Mouse (Mus musculus) liver, postnatal 0 days (tissue): ENCODE results near the gene Fance.

Experiments used
- CTCF ChIP-seq: sonication (generic); IDR thresholded peaks from 2 replicates; pipeline ENCODE4 v1.5.1; 2016; ENCODE audit warnings: antibody characterized with exemption, low read depth
- EP300 ChIP-seq: IDR thresholded peaks from 2 replicates; pipeline ENCODE4 v1.6.1; 2016; ENCODE audit warnings: antibody characterized with exemption, low read depth, mild to moderate bottlenecking

DNA sequence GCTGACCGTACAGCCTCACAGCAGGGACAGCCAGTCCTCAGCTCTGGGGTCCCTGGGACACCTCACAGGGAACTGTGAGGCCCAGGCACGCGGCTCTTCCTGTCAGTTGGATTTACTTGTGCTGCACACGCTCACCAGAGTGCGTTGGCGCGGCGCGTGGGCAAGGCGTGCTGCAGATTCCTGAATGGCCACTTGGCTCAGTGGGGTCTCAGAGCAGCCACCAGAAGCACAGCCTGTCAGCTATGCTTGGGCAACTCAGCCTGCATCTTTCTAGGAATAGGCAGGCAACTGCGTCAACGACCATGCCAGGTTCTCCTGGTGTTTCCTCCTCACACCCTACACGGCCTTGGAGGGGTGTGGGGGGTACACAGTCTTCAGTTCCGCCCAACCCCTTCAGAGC is 36.1 kb upstream of the Fance start:
- TF ChIP-seq CTCF, result no peak
- no peak for TF ChIP-seq EP300
